Mouse (Mus musculus) CD8-positive naive resting alpha-beta T cell, adult 57 days (primary cell): ENCODE data around the gene Uckl1. TPM values are rescaled to one million over a fixed set of nuclear protein-coding genes. Genes with fewer than 3 reads are reported as not detected.

Experiments used
- total RNA-seq: library from RNA; stranded (reverse); gene quantifications from one replicate; pipeline ENCODE4 v1.2.4, GENCODE M21; 2023

Uckl1 gene
- 126 TPM for total RNA-seq

GRCm38 (mm10) chr2:181584411-181584942 is at the start of gene Uckl1:
TSS of gene Uckl1 (minus strand) at chr2:181584892.

DNA sequence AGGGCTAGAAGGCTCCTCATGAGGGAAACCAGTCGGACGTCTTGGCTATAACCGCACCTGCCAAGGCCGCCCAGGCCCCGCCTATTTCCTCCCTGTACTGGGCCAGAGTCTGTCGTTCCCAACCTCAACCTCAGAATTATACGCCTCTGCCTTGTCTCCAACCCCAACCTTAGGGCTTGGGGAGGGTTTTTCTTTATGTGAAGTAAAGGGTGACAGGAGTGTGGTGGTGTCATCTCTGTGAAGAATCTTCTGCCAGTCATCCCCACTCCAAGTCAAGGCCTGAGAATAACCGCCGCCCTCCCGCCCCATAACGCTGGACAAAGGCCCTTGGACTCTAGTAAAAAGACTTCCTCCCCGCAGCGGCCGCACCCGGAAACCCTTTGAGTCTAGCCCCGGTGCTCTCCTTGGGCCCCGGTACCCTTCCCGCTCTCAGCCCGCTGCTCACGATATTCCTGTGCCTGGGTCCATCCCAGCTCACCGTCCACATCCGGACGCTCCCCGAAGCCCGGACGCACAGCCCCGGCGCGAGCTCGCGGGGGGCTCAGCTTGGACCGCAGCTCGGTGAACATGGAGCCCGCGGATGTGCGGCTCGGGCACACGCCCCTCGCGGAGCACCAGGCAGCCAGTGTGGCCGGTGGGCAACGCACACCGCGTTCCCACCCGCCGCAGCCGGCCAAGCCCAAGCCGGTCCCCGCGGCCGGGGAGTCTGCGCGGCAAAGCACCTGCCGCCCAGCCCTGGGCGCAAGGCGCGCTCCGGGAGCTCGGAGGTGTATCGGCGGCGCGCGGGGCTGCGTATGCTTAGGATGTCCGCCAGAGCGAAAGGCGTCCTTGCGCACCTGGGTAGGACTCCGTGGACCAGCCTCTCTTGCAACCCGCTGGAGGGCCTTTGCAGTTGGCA is 14.0 kb upstream of the Uckl1 start, which contains the start of gene Samd10:
Gene Samd10 (minus strand): TSS at position 759 of the 898 bp plus-strand sequence.

GRCm38 (mm10) chr2:181592231-181593041 is 7.7 kb upstream of the Uckl1 start, which contains the start of gene Zfp512b:
TSS of gene Zfp512b (minus strand) at chr2:181592803.

DNA sequence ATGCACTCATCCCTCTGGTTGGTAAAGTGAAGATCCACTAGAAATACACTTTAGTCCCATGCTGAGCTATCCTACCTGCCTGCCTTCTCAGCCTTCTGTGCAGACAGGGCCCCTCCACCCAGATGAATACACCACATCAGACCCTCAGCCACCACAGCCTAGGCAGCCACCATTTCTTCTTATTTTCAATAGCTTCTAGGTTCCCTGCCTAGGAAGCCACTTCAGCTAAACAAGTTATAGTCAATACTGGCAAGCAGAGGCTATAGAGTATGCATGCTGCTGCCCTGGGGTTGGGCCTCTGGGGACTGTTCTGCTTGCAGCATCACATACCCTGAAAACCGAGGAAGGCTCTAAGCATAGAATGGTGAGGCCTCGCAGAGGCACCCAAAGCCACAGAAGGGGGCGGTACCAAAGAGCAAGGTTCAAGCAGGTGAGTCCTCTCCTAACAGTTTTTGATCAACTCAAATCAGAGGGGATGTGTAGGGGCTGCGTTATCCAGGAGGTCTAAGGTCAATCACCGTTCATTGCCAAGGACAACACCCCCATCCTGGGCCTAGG is 6.9 kb upstream of the Uckl1 start, which contains the start of gene Prpf6:
Gene Prpf6 (plus strand): TSS at position 341 of the 558 bp plus-strand sequence.

DNA sequence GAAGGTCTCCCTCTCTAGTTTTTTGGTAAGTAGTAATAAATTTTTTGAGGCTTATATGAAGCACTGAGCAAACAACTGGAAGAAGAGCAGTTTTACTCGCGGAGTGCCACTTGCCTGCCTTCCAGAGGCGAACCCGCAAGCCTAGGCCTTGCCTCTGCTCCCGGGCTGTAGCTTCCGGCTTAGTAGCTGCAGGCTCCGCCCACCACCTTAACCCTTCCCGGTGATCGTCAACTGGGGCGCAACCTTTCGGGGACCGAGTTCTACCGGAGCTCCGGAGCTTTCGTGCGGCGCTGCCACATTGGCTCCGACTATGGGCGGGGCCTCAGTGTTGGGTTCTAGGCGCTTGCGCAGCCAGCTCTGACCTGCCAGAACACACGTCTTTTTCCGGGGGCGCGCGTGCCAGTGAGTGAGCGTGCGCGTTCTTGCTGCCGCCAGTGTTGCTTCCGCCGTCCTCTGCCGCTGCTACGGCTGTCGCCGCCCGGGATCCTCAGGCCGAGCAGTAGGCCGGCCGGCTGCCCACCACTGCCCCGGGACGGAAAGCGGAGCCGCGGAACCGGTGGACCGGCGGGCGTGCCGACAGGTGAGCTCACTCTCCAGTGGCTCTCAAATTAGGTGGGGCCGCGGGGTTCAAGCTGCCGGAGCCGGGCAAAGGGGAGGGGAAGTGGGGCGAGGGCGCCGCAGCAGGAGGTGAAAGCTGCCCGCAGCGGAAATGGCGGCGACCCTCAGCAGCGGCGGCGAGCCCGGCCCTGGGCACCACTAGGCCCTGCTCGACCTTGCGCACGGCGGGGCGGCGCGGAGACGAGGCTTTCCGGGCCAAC is 64.4 kb downstream of the Uckl1 start, which contains the start of gene Dnajc5:
Gene Dnajc5 (plus strand): TSS at position 368 of the 818 bp plus-strand sequence.

Other genes with a start within 250 kb of the Uckl1 start
- gene Zgpat, start 220.0 kb downstream of the Uckl1 start, total RNA-seq: 110 TPM
- gene Arfrp1, start 219.5 kb downstream of the Uckl1 start, total RNA-seq: 104 TPM
- gene Lime1, start 204.8 kb downstream of the Uckl1 start, total RNA-seq: 231 TPM
- 0.24 TPM for gene Zbtb46, start 125.5 kb downstream of the Uckl1 start, total RNA-seq
- gene Abhd16b, start 91.7 kb downstream of the Uckl1 start, total RNA-seq: not detected
- 59.8 TPM for gene Tpd52l2, start 87.8 kb downstream of the Uckl1 start, total RNA-seq
- 112 TPM for gene Dnajc5, start 64.4 kb downstream of the Uckl1 start, total RNA-seq
- 63.4 TPM for gene Prpf6, start 7.0 kb upstream of the Uckl1 start, total RNA-seq
- 58.7 TPM for gene Zfp512b, start 7.9 kb upstream of the Uckl1 start, total RNA-seq
- 8.1 TPM for gene Samd10, start 14.3 kb upstream of the Uckl1 start, total RNA-seq
- not detected for gene Gm29797, start 72.1 kb upstream of the Uckl1 start, total RNA-seq
- not detected for gene Sox18, start 86.7 kb upstream of the Uckl1 start, total RNA-seq
- 19.2 TPM for gene Tcea2, start 95.4 kb upstream of the Uckl1 start, total RNA-seq
- 102 TPM for gene Rgs19, start 109.1 kb upstream of the Uckl1 start, total RNA-seq
- gene Lkaaear1, start 113.5 kb upstream of the Uckl1 start, total RNA-seq: not detected
- gene Oprl1, start 130.1 kb upstream of the Uckl1 start, total RNA-seq: not detected
- not detected for gene Myt1, start 178.4 kb upstream of the Uckl1 start, total RNA-seq